Mouse (Mus musculus) heart, adult 2 months (tissue): ENCODE measurements around the gene Kcnq1. TPM values are rescaled to one million over a fixed set of nuclear protein-coding genes. Genes with fewer than 3 reads are reported as not detected.

Experiments
- DNase-seq, 2 experiments: peaks; one replicate each; pipeline ENCODE4 v3.0.0; 2021
- H3K27ac ChIP-seq: fragments of 200-600 bp; 2 replicates; pipeline ENCODE4 v1.8.1; 2022
- H3K27me3 ChIP-seq: fragments of 200-500 bp; 2 replicates; pipeline ENCODE4 v1.6.1; 2012; ENCODE audit warnings: mild to moderate bottlenecking, low read length, inconsistent platforms, mixed read lengths; ENCODE audit not compliant: control insufficient read depth, insufficient read depth
- H3K36me3 ChIP-seq: fragments of 200-500 bp; 2 replicates; pipeline ENCODE4 v1.6.1; 2012; ENCODE audit warnings: low read length, inconsistent platforms; ENCODE audit not compliant: control insufficient read depth, insufficient read depth
- H3K4me1 ChIP-seq: fragments of 200-500 bp; 2 replicates; pipeline ENCODE4 v1.6.1; 2011; ENCODE audit warnings: low read length; ENCODE audit not compliant: control insufficient read depth, insufficient read depth
- H3K4me3 ChIP-seq: fragments of 200-600 bp; 2 replicates; pipeline ENCODE4 v1.8.1; 2022
- H3K79me2 ChIP-seq: fragments of 200-500 bp; replicated peaks from 2 replicates; pipeline ENCODE4 v1.6.1; 2012; ENCODE audit warnings: mild to moderate bottlenecking, inconsistent platforms, low read length, moderate library complexity, mixed read lengths; ENCODE audit not compliant: control insufficient read depth, insufficient read depth
- H3K9ac ChIP-seq: fragments of 200-500 bp; 2 replicates; pipeline ENCODE4 v1.6.1; 2012; ENCODE audit warnings: low read depth, mild to moderate bottlenecking, control low read depth, inconsistent platforms, low read length, mixed read lengths
- CTCF ChIP-seq: fragments of 200-600 bp; IDR thresholded peaks from 2 replicates; pipeline ENCODE4 v1.8.1; 2022; ENCODE audit warnings: antibody characterized with exemption, mild to moderate bottlenecking, moderate library complexity
- EP300 ChIP-seq: fragments of 200-500 bp; IDR thresholded peaks from 2 replicates; pipeline ENCODE4 v1.6.1; 2011; ENCODE audit warnings: low read depth, low read length, control low read depth; ENCODE audit not compliant: insufficient read depth
- POLR2A ChIP-seq: fragments of 200-500 bp; IDR thresholded peaks from 2 replicates; pipeline ENCODE4 v1.6.1; 2011; ENCODE audit warnings: mild to moderate bottlenecking, low read depth, low read length, control low read depth; ENCODE audit not compliant: insufficient read depth
- WGBS: fragments of 180-500 bp; shearing (Covaris S2); methylation state at CpG from one replicate; pipeline ENCODE4 v1.1.7; 2018; 5-methylcytosine and 5-hydroxymethylcytosine counted together
- intact Hi-C: fragments of 180-260 bp; cut with DNase I; formaldehyde crosslinking; loops from one replicate; pipeline ENCODE4 v1.15.1; 2025
- polyA plus RNA-seq: library from polyadenylated mRNA; depleted of rRNA; stranded (reverse); fragments of >200 nt; gene quantifications from 2 replicates; pipeline ENCODE4 v1.2.3, GENCODE M21; 2012
- total RNA-seq, 2 experiments: library from RNA; stranded (reverse); gene quantifications; 2 replicates each; pipeline ENCODE4 v1.2.3; 2021

Kcnq1 gene
- total and polyA plus RNA-seq, 3 experiments, result 32.4 to 42.0 (median 34.2) TPM

GRCm38 (mm10) chr7:143082024-143082423, 24.1 kb upstream of the Kcnq1 start:
- TF ChIP-seq CTCF, result no peak
- TF ChIP-seq POLR2A, result no peak
- no peak for TF ChIP-seq EP300
- Histone ChIP-seq H3K4me1 (no peaks in the 10 kb centered on the region), H3K36me3 (no peaks in the 10 kb centered on the region), H3K27ac (no peak overlapping the region), H3K9ac (no peak overlapping the region), H3K4me3 (no peak overlapping the region), H3K27me3 (no peaks in the 10 kb centered on the region), H3K79me2 (no peaks in the 10 kb centered on the region)
- DNase-seq, result no peak
- intact Hi-C loops, result no loop called here
- WGBS, result 46% methylated on average over 6 of the region's 6 CpGs

DNA sequence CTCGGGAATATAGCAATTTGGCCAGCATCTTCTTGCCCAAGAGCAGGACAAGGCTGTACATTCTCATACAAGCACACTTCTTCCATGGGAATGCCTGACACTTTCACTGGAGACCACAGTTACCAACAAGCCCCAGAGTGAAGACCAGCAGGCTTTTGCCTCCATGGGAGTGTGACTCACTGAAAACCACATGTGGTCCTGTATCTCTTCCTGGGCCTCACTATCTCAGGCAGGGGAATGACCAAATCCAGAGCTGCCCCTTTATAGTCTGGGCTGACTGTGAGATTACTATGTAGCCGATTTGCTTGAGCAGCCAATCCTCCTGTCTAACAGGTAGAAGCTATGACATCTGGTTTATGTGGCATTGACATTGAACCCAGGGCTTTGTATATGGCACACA, 22.5 kb upstream of the Kcnq1 start:
- no peaks in the 10 kb centered on the region for H3K4me1 ChIP-seq
- H3K9ac ChIP-seq, result no peak overlapping the region
- no peaks in the 10 kb centered on the region for H3K79me2 ChIP-seq
- H3K36me3 ChIP-seq, result no peaks in the 10 kb centered on the region
- TF ChIP-seq EP300, result no peak
- TF ChIP-seq CTCF, result no peak
- H3K27me3 ChIP-seq, result no peaks in the 10 kb centered on the region
- H3K27ac ChIP-seq, result no peak overlapping the region
- no peak overlapping the region for H3K4me3 ChIP-seq
- 84% methylated on average over 2 of the region's 2 CpGs for WGBS
- intact Hi-C loops, result no loop called here
- DNase-seq, result no peak

DNA sequence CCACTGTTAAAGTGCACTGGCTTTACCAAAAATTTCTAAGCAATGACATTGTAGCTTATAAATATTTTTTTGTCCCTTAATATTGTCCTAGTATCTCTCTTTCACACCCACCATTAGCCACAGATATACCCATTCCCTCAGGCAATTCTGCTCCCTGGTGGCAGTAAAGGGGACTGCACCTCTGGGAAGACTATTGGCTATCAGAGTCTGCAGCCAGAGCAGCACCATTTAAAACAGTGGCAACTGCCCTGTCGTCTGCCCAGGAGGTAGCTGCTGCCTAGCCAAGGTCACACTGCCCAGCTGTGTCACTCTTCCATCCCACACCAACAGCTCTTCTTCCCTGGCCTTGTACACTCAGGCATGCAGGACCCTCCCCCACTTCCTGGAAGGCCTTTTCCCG, 19.8 kb upstream of the Kcnq1 start:
- no peak overlapping the region for H3K4me3 ChIP-seq
- 50% methylated on average over 2 of the region's 2 CpGs for WGBS
- TF ChIP-seq EP300 (peak; percentile 84), POLR2A (no peak), CTCF (peak; percentile 98; the same call in 1 of the 2 replicates)
- H3K27ac ChIP-seq, result no peak overlapping the region
- H3K4me1 ChIP-seq, result no peaks in the 10 kb centered on the region
- intact Hi-C loops, result loop anchor here (1.0 to 2.0 kb wide), 3 partner anchors 28 to 168 kb away; no protein-coding TSS in a partner anchor
- H3K27me3 ChIP-seq, result no peaks in the 10 kb centered on the region
- no peaks in the 10 kb centered on the region for H3K36me3 ChIP-seq
- peak; percentile 70 to 86 for DNase-seq
- H3K9ac ChIP-seq, result no peak overlapping the region
- no peaks in the 10 kb centered on the region for H3K79me2 ChIP-seq

GRCm38 (mm10) chr7:143087070-143087579, 19.0 kb upstream of the Kcnq1 start:
- no peaks in the 10 kb centered on the region for H3K27me3 ChIP-seq
- H3K4me1 ChIP-seq, result no peaks in the 10 kb centered on the region
- 55% methylated on average over 4 of the region's 4 CpGs for WGBS
- H3K27ac ChIP-seq, result no peak overlapping the region
- intact Hi-C loops, result loop anchor here (1.0 to 2.0 kb wide), 3 partner anchors 28 to 193 kb away; no protein-coding TSS in a partner anchor
- no peaks in the 10 kb centered on the region for H3K36me3 ChIP-seq
- H3K79me2 ChIP-seq, result no peaks in the 10 kb centered on the region
- H3K9ac ChIP-seq, result no peak overlapping the region
- TF ChIP-seq EP300 (no peak), POLR2A (no peak), CTCF (peak; percentile 70)
- no peak overlapping the region for H3K4me3 ChIP-seq
- peak in 1 of 2 experiments; percentile 38 for DNase-seq

- Histone ChIP-seq H3K79me2 (no peaks in the 10 kb centered on the region), H3K4me3 (no peak overlapping the region), H3K27me3 (no peaks in the 10 kb centered on the region), H3K9ac (no peak overlapping the region), H3K27ac (no peak overlapping the region), H3K36me3 (no peaks in the 10 kb centered on the region), H3K4me1 (no peaks in the 10 kb centered on the region)
- no peak for DNase-seq
- TF ChIP-seq POLR2A (no peak), CTCF (no peak), EP300 (no peak)
- WGBS, result 84% methylated on average over 3 of the region's 3 CpGs
- intact Hi-C loops, result loop anchor here (1.0 to 2.0 kb wide), 4 partner anchors 17 to 372 kb away; no protein-coding TSS in a partner anchor
Observed at GRCm38 (mm10) chr7:143093847-143094246, 12.3 kb upstream of the Kcnq1 start.
